Mouse (Mus musculus): ENCODE measurements around the gene Rogdi. TPM values are rescaled to one million over a fixed set of nuclear protein-coding genes. Genes with fewer than 3 reads are reported as not detected.
A peak's percentile ranks its signal among the peaks of the same experiment; 100 is the strongest.

Rogdi gene
- total RNA-seq (2015; ENCODE audit: low replicate concordance) (13.0 and 19.7 TPM in 2 replicates), total RNA-seq (2017; ENCODE audit: low replicate concordance) (4.9 and 10.9 TPM in 2 replicates)

- ATAC-seq (replicated peaks; ENCODE audit: low FRiP score, poor library complexity, severe bottlenecking), result peak; percentile 98
Measured at GRCm38 (mm10) chr16:5013054-5013838, at the start of gene Rogdi. Gene Rogdi, minus strand, starts transcription at chr16:5013553.

- ATAC-seq (replicated peaks; ENCODE audit: low FRiP score, poor library complexity, severe bottlenecking), result peak; percentile 54; the same call in 1 of the 2 replicates
Measured at GRCm38 (mm10) chr16:5058114-5058513, 44.8 kb upstream of the Rogdi start.

- ATAC-seq (replicated peaks; ENCODE audit: low FRiP score, poor library complexity, severe bottlenecking), result peak; percentile 67
Measured at GRCm38 (mm10) chr16:5050251-5051110, 37.1 kb upstream of the Rogdi start.

- ATAC-seq (replicated peaks; ENCODE audit: low FRiP score, poor library complexity, severe bottlenecking), result peak; percentile 95
Measured at GRCm38 (mm10) chr16:5049774-5050234, 36.5 kb upstream of the Rogdi start, which contains the start of the genes Glyr1 and Ubn1. Gene Glyr1, minus strand, starts transcription at chr16:5049863. Gene Ubn1, plus strand, starts transcription at chr16:5050057.

- ATAC-seq (replicated peaks; ENCODE audit: low FRiP score, poor library complexity, severe bottlenecking), result peak; percentile 62
Measured at GRCm38 (mm10) chr16:5049182-5049773, 35.9 kb upstream of the Rogdi start.

- no peak for ATAC-seq (replicated peaks; ENCODE audit: low FRiP score, poor library complexity, severe bottlenecking)
Measured at GRCm38 (mm10) chr16:5045322-5045721, 32.0 kb upstream of the Rogdi start.

- no peak for ATAC-seq (replicated peaks; ENCODE audit: low FRiP score, poor library complexity, severe bottlenecking)
Measured at GRCm38 (mm10) chr16:5036649-5037234, 23.4 kb upstream of the Rogdi start.

GRCm38 (mm10) chr16:5035591-5035990 is 22.2 kb upstream of the Rogdi start:
- no peak for ATAC-seq (replicated peaks; ENCODE audit: low FRiP score, poor library complexity, severe bottlenecking)

- no peak for ATAC-seq (replicated peaks; ENCODE audit: low FRiP score, poor library complexity, severe bottlenecking)
Measured at GRCm38 (mm10) chr16:5029847-5030246, 16.5 kb upstream of the Rogdi start.

- no peak for ATAC-seq (replicated peaks; ENCODE audit: low FRiP score, poor library complexity, severe bottlenecking)
Measured at GRCm38 (mm10) chr16:5024021-5024420, 10.7 kb upstream of the Rogdi start.

GRCm38 (mm10) chr16:5014578-5014977 is 1.2 kb upstream of the Rogdi start:
- no peak for ATAC-seq (replicated peaks; ENCODE audit: low FRiP score, poor library complexity, severe bottlenecking)

- ATAC-seq (replicated peaks; ENCODE audit: low FRiP score, poor library complexity, severe bottlenecking), result no peak
Measured at GRCm38 (mm10) chr16:5012036-5013005, 1.0 kb downstream of the Rogdi start.

GRCm38 (mm10) chr16:5011285-5011684 is 2.1 kb downstream of the Rogdi start:
- no peak for ATAC-seq (replicated peaks; ENCODE audit: low FRiP score, poor library complexity, severe bottlenecking)

- no peak for ATAC-seq (replicated peaks; ENCODE audit: low FRiP score, poor library complexity, severe bottlenecking)
Measured at GRCm38 (mm10) chr16:5010371-5010935, 2.9 kb downstream of the Rogdi start.

- ATAC-seq (replicated peaks; ENCODE audit: low FRiP score, poor library complexity, severe bottlenecking), result no peak
Measured at GRCm38 (mm10) chr16:5008076-5008475, 5.3 kb downstream of the Rogdi start.

- ATAC-seq (replicated peaks; ENCODE audit: low FRiP score, poor library complexity, severe bottlenecking), result no peak
Measured at GRCm38 (mm10) chr16:5007492-5007891, 5.9 kb downstream of the Rogdi start.

GRCm38 (mm10) chr16:5007067-5007466 is 6.3 kb downstream of the Rogdi start, which contains the start of gene Smim22:
Gene Smim22, plus strand, starts transcription at chr16:5007288.
- no peak for ATAC-seq (replicated peaks; ENCODE audit: low FRiP score, poor library complexity, severe bottlenecking)

GRCm38 (mm10) chr16:5000611-5001010 is 12.7 kb downstream of the Rogdi start:
- ATAC-seq (replicated peaks; ENCODE audit: low FRiP score, poor library complexity, severe bottlenecking), result no peak

All from erythroid progenitor cell, adult 5-6 weeks (primary cell).